Mouse (Mus musculus): ENCODE measurements at regions not wholly inside any gene's neighbourhood (a gene's known extent, or its start where the extent isn't known, plus 50 kb on each side); places are given as distances from the start of the nearest gene placed in this dataset.

DNA sequence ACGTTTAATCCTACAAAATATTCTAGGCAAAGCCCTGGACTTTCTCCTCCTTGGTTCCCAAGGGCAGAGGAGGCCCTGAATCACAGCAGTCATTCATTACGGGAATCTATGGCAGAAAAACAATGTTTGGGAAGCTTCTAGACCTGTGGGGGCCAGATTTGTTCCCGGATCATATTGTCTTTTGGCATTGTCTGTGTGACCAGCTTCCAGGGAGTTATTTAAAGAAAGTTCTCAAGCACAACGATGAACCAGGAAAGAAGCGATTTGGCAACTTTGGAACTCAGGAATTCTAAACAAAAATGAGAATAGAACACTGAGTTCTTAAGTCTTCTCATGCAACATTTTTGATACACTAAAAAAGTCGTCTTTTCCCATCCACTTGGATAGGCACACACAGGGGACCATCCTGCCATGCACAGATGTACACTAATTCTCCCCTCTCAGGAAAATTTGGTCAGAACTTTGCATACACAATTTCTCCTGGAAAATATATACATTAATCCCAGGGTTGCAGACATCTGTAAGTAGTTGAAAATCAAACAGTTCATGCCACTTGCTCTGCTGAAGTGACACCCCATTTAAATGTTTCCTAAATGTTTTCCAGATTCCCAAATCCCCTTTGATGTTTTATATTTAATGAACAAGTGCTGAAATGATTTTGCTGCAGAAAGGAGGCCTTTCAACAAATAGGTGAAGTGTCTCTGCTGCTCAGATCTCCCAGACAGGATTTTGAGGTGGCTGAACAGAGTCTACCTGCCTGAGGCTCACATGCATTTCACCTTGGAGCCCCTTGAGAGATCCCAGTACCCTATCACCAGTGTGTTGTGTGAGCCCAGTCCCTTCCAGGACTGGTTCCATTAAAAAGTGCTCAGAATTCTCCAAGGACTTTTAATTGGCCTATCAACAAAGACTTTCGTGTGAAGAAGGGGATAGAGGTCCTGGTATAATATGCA is 548.9 kb upstream of the Nrp1 start:
- H3K9ac ChIP-seq (ENCODE audit: control insufficient read depth, low read depth, low read length, poor library complexity, severe bottlenecking): no peak overlapping the region
- H3K27me3 ChIP-seq (ENCODE audit: control insufficient read depth in 1 of 2, insufficient read depth in 2 of 2, low read length in 2 of 2): no peaks in the 10 kb centered on the region
- TF ChIP-seq JUND (IDR thresholded peaks at IDR 0.05; ENCODE audit: low read depth, low read length) (no peak), POLR2A (IDR thresholded peaks at IDR 0.05; ENCODE audit: control insufficient read depth in 1 of 2, insufficient read depth in 1 of 2, low read depth in 1 of 2, low read length in 2 of 2, poor library complexity in 1 of 2) (no peak), USF2 (IDR thresholded peaks at IDR 0.05; ENCODE audit: borderline replicate concordance in 1 of 2, insufficient read depth in 1 of 2, low read depth in 1 of 2, low read length in 2 of 2) (no peak), ELF1 (IDR thresholded peaks at IDR 0.05; ENCODE audit: low read depth, low read length) (no peak), GABPA (IDR thresholded peaks at IDR 0.05; ENCODE audit: low read depth, low read length) (no peak), EP300 (IDR thresholded peaks at IDR 0.05; ENCODE audit: low read depth in 1 of 2, low read length in 2 of 2) (no peak), RAD21 (IDR thresholded peaks at IDR 0.05; ENCODE audit: low read depth, low read length) (no peak), HCFC1 (IDR thresholded peaks at IDR 0.05; ENCODE audit: low read depth, low read length) (no peak), POLR2AphosphoS5 (IDR thresholded peaks at IDR 0.05; ENCODE audit: borderline replicate concordance, low read depth, low read length) (no peak), CHD1 (IDR thresholded peaks at IDR 0.05; ENCODE audit: low read depth, low read length) (no peak), ZKSCAN1 (IDR thresholded peaks at IDR 0.05; ENCODE audit: low read depth, low read length) (no peak), CHD2 (IDR thresholded peaks at IDR 0.05; ENCODE audit: low read length) (no peak), UBTF (IDR thresholded peaks at IDR 0.05; ENCODE audit: borderline replicate concordance, insufficient read depth, low read depth, low read length) (no peak), POLR2AphosphoS2 (IDR thresholded peaks at IDR 0.05; ENCODE audit: low read length) (no peak), NRF1 (IDR thresholded peaks at IDR 0.05; ENCODE audit: insufficient read depth, low read depth, low read length, poor library complexity, severe bottlenecking) (no peak), MEF2A (IDR thresholded peaks at IDR 0.05; ENCODE audit: extremely low read depth, insufficient replicate concordance, low read depth, low read length, poor library complexity, severe bottlenecking) (no peak), CTCF (IDR thresholded peaks at IDR 0.05 in 2 of 3, conservative IDR thresholded peaks at IDR 0.05 in 1 of 3; ENCODE audit: control insufficient read depth in 1 of 3, insufficient read depth in 1 of 3, low read depth in 2 of 3, low read length in 3 of 3, poor library complexity in 1 of 3, severe bottlenecking in 1 of 3) (no peak)
- H3K4me3 ChIP-seq (ENCODE audit: control insufficient read depth in 1 of 2, insufficient read depth in 1 of 2, low read depth in 2 of 2, low read length in 2 of 2): no peak overlapping the region
- no peaks in the 10 kb centered on the region for H3K79me2 ChIP-seq (ENCODE audit: control insufficient read depth, insufficient read depth, low read length, poor library complexity)
- no peaks in the 10 kb centered on the region for H3K36me3 ChIP-seq (ENCODE audit: control insufficient read depth in 1 of 2, insufficient read depth in 2 of 2, low read length in 2 of 2)
- no peaks in the 10 kb centered on the region for H3K9me3 ChIP-seq (replicated peaks; ENCODE audit: insufficient read depth, low read length)
- no peaks in the 10 kb centered on the region for H3K4me1 ChIP-seq (ENCODE audit: control insufficient read depth in 1 of 2, insufficient read depth in 2 of 2, low read length in 2 of 2)
- no peak overlapping the region for H3K27ac ChIP-seq (ENCODE audit: control insufficient read depth, low read depth, low read length)
- no peak for DNase-seq (ENCODE audit: low read depth, low spot score)

DNA sequence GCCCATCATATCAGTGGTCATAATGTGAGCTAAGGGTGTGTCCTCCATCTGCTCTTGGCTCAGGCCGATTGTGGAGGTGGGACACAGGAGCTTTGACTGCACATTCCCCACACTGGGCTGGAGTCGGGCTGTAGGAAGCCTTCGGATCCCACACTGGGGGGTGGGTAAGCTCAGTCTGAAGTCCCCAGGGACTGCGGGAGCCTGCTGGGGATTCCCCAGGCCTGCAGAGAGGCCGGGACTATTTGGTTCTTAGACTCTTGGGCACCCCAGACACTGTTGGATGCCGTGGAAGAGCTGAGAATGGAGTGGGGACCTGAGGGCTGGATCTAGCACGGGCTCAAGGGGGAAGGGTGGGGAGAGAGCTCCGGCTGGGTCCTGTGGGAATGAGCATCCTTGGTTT is 547.1 kb upstream of the Nrp1 start:
- Histone ChIP-seq H3K27me3 (ENCODE audit: control insufficient read depth in 1 of 2, insufficient read depth in 2 of 2, low read length in 2 of 2) (no peaks in the 10 kb centered on the region), H3K9me3 (replicated peaks; ENCODE audit: insufficient read depth, low read length) (no peaks in the 10 kb centered on the region), H3K4me1 (ENCODE audit: control insufficient read depth in 1 of 2, insufficient read depth in 2 of 2, low read length in 2 of 2) (no peaks in the 10 kb centered on the region), H3K4me3 (ENCODE audit: control insufficient read depth in 1 of 2, insufficient read depth in 1 of 2, low read depth in 2 of 2, low read length in 2 of 2) (no peak overlapping the region), H3K27ac (ENCODE audit: control insufficient read depth, low read depth, low read length) (no peak overlapping the region), H3K79me2 (ENCODE audit: control insufficient read depth, insufficient read depth, low read length, poor library complexity) (no peaks in the 10 kb centered on the region), H3K36me3 (ENCODE audit: control insufficient read depth in 1 of 2, insufficient read depth in 2 of 2, low read length in 2 of 2) (no peaks in the 10 kb centered on the region), H3K9ac (ENCODE audit: control insufficient read depth, low read depth, low read length, poor library complexity, severe bottlenecking) (no peak overlapping the region)
- no peak for DNase-seq (ENCODE audit: low read depth, low spot score)
- no peak for TF ChIP-seq ZKSCAN1 (IDR thresholded peaks at IDR 0.05; ENCODE audit: low read depth, low read length)
- no peak for TF ChIP-seq POLR2A (IDR thresholded peaks at IDR 0.05; ENCODE audit: control insufficient read depth in 1 of 2, insufficient read depth in 1 of 2, low read depth in 1 of 2, low read length in 2 of 2, poor library complexity in 1 of 2)
- TF ChIP-seq HCFC1 (IDR thresholded peaks at IDR 0.05; ENCODE audit: low read depth, low read length): no peak
- TF ChIP-seq GATA1 (IDR thresholded peaks at IDR 0.05; ENCODE audit: low read depth, low read length): no peak
- no peak for TF ChIP-seq RCOR1 (IDR thresholded peaks at IDR 0.05; ENCODE audit: low read depth, low read length)
- TF ChIP-seq ELF1 (IDR thresholded peaks at IDR 0.05; ENCODE audit: low read depth, low read length): no peak
- no peak for TF ChIP-seq MEF2A (IDR thresholded peaks at IDR 0.05; ENCODE audit: extremely low read depth, insufficient replicate concordance, low read depth, low read length, poor library complexity, severe bottlenecking)
